Mouse (Mus musculus): ENCODE data around the gene Aspscr1. TPM values are rescaled to one million over a fixed set of nuclear protein-coding genes. Genes with fewer than 3 reads are reported as not detected.
A peak's percentile ranks its signal among the peaks of the same experiment; 100 is the strongest.

Gene Aspscr1
- 105 and 130 TPM in 2 replicates for total RNA-seq (2014; rRNA removed)
- 143 and 148 TPM in 2 replicates for polyA plus RNA-seq (2015; fragmentation: Nextera tagmentation; extraction: Ambion mirVana)

- DNase-seq (ENCODE audit: low spot score) = peak; percentile 97
- peak within 1 kb of the TSS; percentile 88 for H3K27ac ChIP-seq
- WGBS = 2% methylated on average over 76 of the region's 83 CpGs
- H3K36me3 ChIP-seq (ENCODE audit: insufficient read depth, low read length) = peaks cover 8% of the 10 kb centered on the region; the same call in 1 of the 2 replicates
- H3K9me3 ChIP-seq (ENCODE audit: low read length) = no peaks in the 10 kb centered on the region
- ATAC-seq = peak; percentile 98
- H3K4me2 ChIP-seq (ENCODE audit: low read depth, low read length) = peak within 1 kb of the TSS; percentile 80
- H3K4me1 ChIP-seq (ENCODE audit: insufficient read depth, low read length) = peaks cover 9% of the 10 kb centered on the region
- peak; percentile 22 for TF ChIP-seq CTCF (IDR thresholded peaks at IDR 0.05; ENCODE audit: low read depth)
- peak within 1 kb of the TSS; percentile 62 for H3K9ac ChIP-seq (replicated peaks; ENCODE audit: low read length)
- peak within 1 kb of the TSS; percentile 64 for H3K4me3 ChIP-seq (ENCODE audit: low read length)
- H3K27me3 ChIP-seq (ENCODE audit: insufficient read depth, low read length) = no peaks in the 10 kb centered on the region
Measured at GRCm38 (mm10) chr11:120672687-120673593, at the start of gene Aspscr1. Aspscr1 (plus strand) TSS chr11:120672973.

DNA sequence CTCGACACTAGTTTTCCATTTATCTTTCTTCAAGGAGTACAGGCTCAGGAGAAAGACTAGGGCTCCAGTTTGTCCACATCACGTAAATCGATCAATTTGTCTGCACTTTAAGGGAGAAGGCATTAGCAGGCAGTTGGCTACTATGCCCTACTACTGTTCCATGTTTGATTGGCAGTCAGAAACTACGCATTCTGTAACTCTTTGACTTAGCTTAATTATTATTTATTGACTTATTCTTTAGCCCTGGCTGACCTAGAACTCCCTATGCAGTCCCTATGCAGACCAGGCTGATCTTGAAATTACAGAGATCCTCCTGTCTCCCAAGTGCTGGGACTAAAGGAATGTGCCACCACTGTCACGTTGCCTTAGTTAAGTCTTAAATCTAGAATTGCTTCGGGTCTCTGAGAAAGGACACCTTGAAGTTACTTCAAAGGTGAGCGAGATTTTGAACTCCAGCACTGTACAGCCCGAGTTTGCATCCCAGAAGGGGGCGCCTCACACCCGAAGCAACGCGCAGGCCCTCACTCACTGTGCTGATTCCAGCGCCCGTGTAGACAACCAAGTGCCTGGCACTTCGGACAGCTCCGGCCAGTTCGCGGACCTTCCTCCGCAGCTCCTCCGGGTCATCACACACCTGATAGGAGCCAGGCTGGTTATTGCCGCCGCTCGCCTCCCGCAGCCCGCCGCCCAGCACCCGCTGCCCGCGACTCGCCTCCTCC is 48.7 kb upstream of the Aspscr1 start:
- DNase-seq (ENCODE audit: low spot score) (peak; percentile 70), ATAC-seq (peak; percentile 71)
- H3K4me2 ChIP-seq (ENCODE audit: low read depth, low read length) = peak overlapping the region; percentile 91
- H3K4me3 ChIP-seq (ENCODE audit: low read length) = peak overlapping the region; percentile 89
- H3K36me3 ChIP-seq (ENCODE audit: insufficient read depth, low read length) = peaks cover 40% of the 10 kb centered on the region; the same call in 1 of the 2 replicates
- no peaks in the 10 kb centered on the region for H3K9me3 ChIP-seq (ENCODE audit: low read length)
- 14% methylated on average over 27 of the region's 30 CpGs for WGBS
- peaks cover 5% of the 10 kb centered on the region for H3K4me1 ChIP-seq (ENCODE audit: insufficient read depth, low read length)
- no peaks in the 10 kb centered on the region for H3K27me3 ChIP-seq (ENCODE audit: insufficient read depth, low read length)
- TF ChIP-seq CTCF (IDR thresholded peaks at IDR 0.05; ENCODE audit: low read depth) = peak; percentile 70
- peak overlapping the region; percentile 78 for H3K9ac ChIP-seq (replicated peaks; ENCODE audit: low read length)
- peak overlapping the region; percentile 84 for H3K27ac ChIP-seq

GRCm38 (mm10) chr11:120624680-120625111 is 48.1 kb upstream of the Aspscr1 start:
- H3K4me2 ChIP-seq (ENCODE audit: low read depth, low read length) = peak overlapping the region; percentile 91
- peaks cover 38% of the 10 kb centered on the region; the same call in 1 of the 2 replicates for H3K36me3 ChIP-seq (ENCODE audit: insufficient read depth, low read length)
- under 1% methylated on average over 52 of the region's 53 CpGs for WGBS
- H3K4me3 ChIP-seq (ENCODE audit: low read length) = peak overlapping the region; percentile 89
- no peaks in the 10 kb centered on the region for H3K9me3 ChIP-seq (ENCODE audit: low read length)
- ATAC-seq = peak; percentile 79
- no peak for TF ChIP-seq CTCF (IDR thresholded peaks at IDR 0.05; ENCODE audit: low read depth)
- peak overlapping the region; percentile 84 for H3K27ac ChIP-seq
- peaks cover 5% of the 10 kb centered on the region for H3K4me1 ChIP-seq (ENCODE audit: insufficient read depth, low read length)
- peak overlapping the region; percentile 78 for H3K9ac ChIP-seq (replicated peaks; ENCODE audit: low read length)
- DNase-seq (ENCODE audit: low spot score) = peak; percentile 93
- H3K27me3 ChIP-seq (ENCODE audit: insufficient read depth, low read length) = no peaks in the 10 kb centered on the region

GRCm38 (mm10) chr11:120625152-120625775 is 47.5 kb upstream of the Aspscr1 start, which contains the start of gene Sirt7:
Sirt7 (minus strand) TSS chr11:120625240.
- peak within 1 kb of the TSS; percentile 78 for H3K9ac ChIP-seq (replicated peaks; ENCODE audit: low read length)
- peak within 1 kb of the TSS; percentile 91 for H3K4me2 ChIP-seq (ENCODE audit: low read depth, low read length)
- 24% methylated on average over 5 of the region's 5 CpGs for WGBS
- TF ChIP-seq CTCF (IDR thresholded peaks at IDR 0.05; ENCODE audit: low read depth) = no peak
- no peaks in the 10 kb centered on the region for H3K9me3 ChIP-seq (ENCODE audit: low read length)
- DNase-seq (ENCODE audit: low spot score) (no peak), ATAC-seq (peak; percentile 48)
- peaks cover 32% of the 10 kb centered on the region; the same call in 1 of the 2 replicates for H3K36me3 ChIP-seq (ENCODE audit: insufficient read depth, low read length)
- peaks cover 7% of the 10 kb centered on the region for H3K4me1 ChIP-seq (ENCODE audit: insufficient read depth, low read length)
- H3K27ac ChIP-seq = peak within 1 kb of the TSS; percentile 84
- H3K27me3 ChIP-seq (ENCODE audit: insufficient read depth, low read length) = no peaks in the 10 kb centered on the region
- peak within 1 kb of the TSS; percentile 89 for H3K4me3 ChIP-seq (ENCODE audit: low read length)

DNA sequence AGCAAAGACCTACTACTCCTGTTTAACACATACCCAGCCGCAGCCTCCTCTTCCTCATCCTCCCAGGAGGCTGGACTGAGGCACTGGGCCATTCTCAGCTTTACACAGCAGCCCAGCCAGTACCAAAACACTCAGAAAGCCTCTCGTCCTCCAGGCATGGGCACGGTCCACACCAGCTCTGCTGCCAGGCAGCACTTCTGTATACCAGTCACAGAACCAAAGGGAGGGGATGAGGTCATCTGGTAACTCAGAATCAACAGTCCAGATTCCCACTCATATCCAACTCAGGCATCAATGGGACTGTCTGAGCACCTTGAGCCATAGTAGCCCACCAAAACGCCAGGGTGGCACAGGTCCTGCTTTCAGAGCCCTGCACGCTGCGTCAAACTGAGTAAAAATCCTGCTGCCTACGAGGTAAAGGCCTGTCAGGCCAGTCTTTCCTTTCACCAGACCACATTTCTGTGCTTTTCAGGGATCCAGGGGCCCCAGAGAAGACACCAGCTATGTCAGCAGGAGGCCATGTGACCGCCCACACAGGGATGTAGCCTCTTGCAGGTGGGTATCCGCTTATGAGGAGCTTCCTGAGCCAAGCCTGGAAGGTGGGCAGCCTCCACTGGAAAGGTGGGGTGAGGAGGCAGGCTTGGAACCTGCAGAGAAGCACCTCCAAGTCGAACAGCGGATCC is 45.8 kb upstream of the Aspscr1 start:
- 90% methylated on average over 11 of the region's 11 CpGs for WGBS
- no peaks in the 10 kb centered on the region for H3K27me3 ChIP-seq (ENCODE audit: insufficient read depth, low read length)
- no peak for ATAC-seq
- no peak for DNase-seq (ENCODE audit: low spot score)
- H3K4me2 ChIP-seq (ENCODE audit: low read depth, low read length) = no peak overlapping the region
- no peaks in the 10 kb centered on the region for H3K9me3 ChIP-seq (ENCODE audit: low read length)
- no peak for TF ChIP-seq CTCF (IDR thresholded peaks at IDR 0.05; ENCODE audit: low read depth)
- no peak overlapping the region for H3K9ac ChIP-seq (replicated peaks; ENCODE audit: low read length)
- H3K4me3 ChIP-seq (ENCODE audit: low read length) = no peak overlapping the region
- H3K27ac ChIP-seq = no peak overlapping the region
- peaks cover 16% of the 10 kb centered on the region; the same call in 1 of the 2 replicates for H3K36me3 ChIP-seq (ENCODE audit: insufficient read depth, low read length)
- H3K4me1 ChIP-seq (ENCODE audit: insufficient read depth, low read length) = peaks cover 20% of the 10 kb centered on the region
